Mouse (Mus musculus) CH12.LX (cell line): Measurements from ENCODE around the gene Tmem234. TPM values are rescaled to one million over a fixed set of nuclear protein-coding genes. Genes with fewer than 3 reads are reported as not detected.

ENCODE experiments used
- DNase-seq: peaks from one replicate; pipeline ENCODE4 v3.0.0-alpha.2; 2013; ENCODE audit errors: extremely low read depth
- H3K27ac ChIP-seq: 2 replicates; pipeline ENCODE4 v1.5.1; 2012; ENCODE audit warnings: low read depth, mild to moderate bottlenecking, control low read depth, moderate library complexity; ENCODE audit not compliant: insufficient read depth
- H3K27me3 ChIP-seq: replicated peaks from 2 replicates; pipeline ENCODE3; 2012; ENCODE audit warnings: inconsistent platforms
- H3K36me3 ChIP-seq, 2 experiments: replicated peaks in 1 of 2; 2 replicates each; pipeline versions ENCODE3 to v1.6.1; 2012; ENCODE audit warnings: inconsistent platforms in 1 of 2, low read length in 1 of 2, mild to moderate bottlenecking in 1 of 2, mixed read lengths in 1 of 2, moderate library complexity in 1 of 2; ENCODE audit not compliant: control insufficient read depth in 1 of 2, insufficient read depth in 1 of 2
- H3K4me1 ChIP-seq, 2 experiments: 2 replicates each; pipeline ENCODE4 v1.6.1; 2012; ENCODE audit warnings: inconsistent platforms in 1 of 2, moderate library complexity in 1 of 2; ENCODE audit not compliant: insufficient read depth in 2 of 2, control insufficient read depth in 1 of 2
- H3K4me2 ChIP-seq: 2 replicates; pipeline ENCODE4 v1.6.1; 2012; ENCODE audit warnings: low read depth, mild to moderate bottlenecking, control low read depth; ENCODE audit not compliant: poor library complexity, insufficient read depth, severe bottlenecking
- H3K4me3 ChIP-seq, 3 experiments: fragments of 150-350 bp in 1 of 3; sonication (generic) in 1 of 3; replicated peaks in 1 of 3; 2 replicates each; pipeline versions ENCODE3 to v1.5.1; 2011 to 2012; ENCODE audit warnings: low read depth in 2 of 3, low read length in 2 of 3, mild to moderate bottlenecking in 2 of 3, moderate library complexity in 2 of 3, control low read depth in 1 of 3, improper control_type of control experiment in 1 of 3, inconsistent platforms in 1 of 3, mixed read lengths in 1 of 3; ENCODE audit not compliant: poor library complexity in 1 of 3
- H3K79me2 ChIP-seq: replicated peaks from 2 replicates; pipeline ENCODE4 v1.6.1; 2012; ENCODE audit warnings: mild to moderate bottlenecking, moderate library complexity; ENCODE audit not compliant: control insufficient read depth, poor library complexity, insufficient read depth, severe bottlenecking; ENCODE audit errors: extremely low read depth
- H3K9ac ChIP-seq: 2 replicates; pipeline ENCODE4 v1.6.1; 2012; ENCODE audit warnings: low read depth, mild to moderate bottlenecking, control low read depth, moderate library complexity; ENCODE audit not compliant: insufficient read depth
- H3K9me3 ChIP-seq: replicated peaks from 2 replicates; pipeline ENCODE3; 2012; ENCODE audit warnings: low read length, inconsistent platforms, mixed read lengths
- MAFK ChIP-seq: IDR thresholded peaks from 2 replicates; pipeline ENCODE4 v1.6.1; 2011; ENCODE audit warnings: low read length, improper control_type of control experiment; ENCODE audit not compliant: insufficient replicate concordance
- MEF2A ChIP-seq: IDR thresholded peaks from 2 replicates; pipeline ENCODE4 v1.6.1; 2014; ENCODE audit warnings: low read depth, mild to moderate bottlenecking, inconsistent platforms, low read length, improper control_type of control experiment, borderline replicate concordance
- POLR2A ChIP-seq: IDR thresholded peaks from 2 replicates; pipeline ENCODE4 v1.6.1; 2011; ENCODE audit warnings: low read depth, mild to moderate bottlenecking, improper control_type of control experiment, low read length
- RAD21 ChIP-seq: IDR thresholded peaks from 2 replicates; pipeline ENCODE4 v1.6.1; 2011; ENCODE audit warnings: low read depth, mild to moderate bottlenecking, low read length, improper control_type of control experiment, moderate library complexity
- TCF12 ChIP-seq: IDR thresholded peaks from 2 replicates; pipeline ENCODE4 v1.6.1; 2014; ENCODE audit warnings: low read depth, mild to moderate bottlenecking, inconsistent platforms, low read length, improper control_type of control experiment
- ZKSCAN1 ChIP-seq: IDR thresholded peaks from 2 replicates; pipeline ENCODE4 v1.6.1; 2012; ENCODE audit warnings: low read depth, inconsistent platforms, low read length, improper control_type of control experiment, borderline replicate concordance
- dilution Hi-C: fragments of 300-500 bp; cut with MboI; formaldehyde crosslinking; loops from 2 replicates; pipeline ENCODE4 v1.14.3; 2020; ENCODE audit warnings: low sequenced_read_pairs; ENCODE audit not compliant: extremely low pct_unique_long_range_greater_than_20kb, extremely low pct_ligation_motif_present
- in situ Hi-C: fragments of 300-500 bp; cut with MboI; formaldehyde crosslinking; loops from 3 replicates; pipeline ENCODE4 v1.14.3; 2019; ENCODE audit warnings: low sequenced_read_pairs, low pct_ligation_motif_present, low pct_unique_long_range_greater_than_20kb, mixed read lengths
- polyA plus RNA-seq: library from polyadenylated mRNA; unstranded; fragments of >175 nt; gene quantifications from 2 replicates; pipeline ENCODE4 v1.2.1, GENCODE M21; 2012; ENCODE audit warnings: low read depth; ENCODE audit not compliant: insufficient read length
- total RNA-seq, 2 experiments: library from RNA; depleted of rRNA; stranded (reverse); fragments of 300-350 nt in 1 of 2; fragments of >200 nt in 1 of 2; gene quantifications; 2 replicates each; pipeline ENCODE4 v1.2.3; 2012 to 2014

Gene Tmem234
- total and polyA plus RNA-seq, 3 experiments = 97.6 to 113 (median 111) TPM

DNA sequence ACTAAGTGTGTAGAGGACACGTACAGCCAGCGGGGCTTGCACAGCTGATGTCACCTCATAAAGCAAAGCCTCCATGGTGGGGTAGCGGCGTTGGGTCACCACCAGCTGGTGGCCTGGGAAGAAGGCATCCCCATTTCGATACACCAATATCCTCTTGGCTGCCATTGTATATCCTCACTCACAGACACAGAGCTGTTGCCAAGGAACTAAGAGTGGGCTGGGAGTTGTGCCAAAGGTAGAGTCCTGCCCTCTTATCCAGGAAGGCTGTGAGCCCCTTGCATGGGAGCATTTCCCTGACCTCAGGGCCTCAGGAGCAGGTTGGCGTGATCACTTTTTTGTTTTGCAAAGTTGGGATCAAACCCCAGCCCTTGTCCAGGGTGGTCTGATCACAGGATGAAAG lies 13.6 kb downstream of the Tmem234 start, which contains the start of gene Dcdc2b:
TSS of gene Dcdc2b (minus strand) at position 165 of the 400 bp plus-strand sequence.
- H3K36me3 ChIP-seq = peaks cover 32 to 75% of the 10 kb centered on the region in 2 experiments
- no peak within 1 kb of the TSS for H3K27ac ChIP-seq
- no peak within 1 kb of the TSS for H3K9ac ChIP-seq
- TF ChIP-seq MEF2A = no peak
- dilution Hi-C loops (no loop called here), in situ Hi-C loops (loop anchor here (25.0 kb wide), 1 partner anchor 252 kb away; no protein-coding TSS in a partner anchor)
- H3K4me1 ChIP-seq = peaks cover 3 to 49% of the 10 kb centered on the region in 2 experiments
- no peaks in the 10 kb centered on the region for H3K9me3 ChIP-seq
- no peaks in the 10 kb centered on the region for H3K79me2 ChIP-seq
- H3K4me3 ChIP-seq = no peak within 1 kb of the TSS
- DNase-seq = no peak
- no peak within 1 kb of the TSS for H3K4me2 ChIP-seq
- H3K27me3 ChIP-seq = no peaks in the 10 kb centered on the region

- in situ Hi-C loops = loop anchor here (25.0 kb wide), 1 partner anchor 254 kb away; no protein-coding TSS in a partner anchor
- Histone ChIP-seq H3K27me3 (no peaks in the 10 kb centered on the region), H3K4me1 (peaks cover 3 to 46% of the 10 kb centered on the region in 2 experiments), H3K9me3 (no peaks in the 10 kb centered on the region), H3K9ac (no peak overlapping the region), H3K4me3 (no peak overlapping the region), H3K27ac (no peak overlapping the region), H3K79me2 (no peaks in the 10 kb centered on the region), H3K4me2 (no peak overlapping the region), H3K36me3 (peaks cover 19 to 62% of the 10 kb centered on the region in 2 experiments)
- TF ChIP-seq ZKSCAN1 (no peak), RAD21 (no peak)
- DNase-seq = no peak
- dilution Hi-C loops = no loop called here
Observed at GRCm38 (mm10) chr4:129615801-129616290, 15.4 kb downstream of the Tmem234 start.

GRCm38 (mm10) chr4:129616631-129617030 lies 16.2 kb downstream of the Tmem234 start:
- in situ Hi-C loops = loop anchor here (25.0 kb wide), 1 partner anchor 254 kb away; no protein-coding TSS in a partner anchor
- Histone ChIP-seq H3K27ac (no peak overlapping the region), H3K27me3 (no peaks in the 10 kb centered on the region), H3K9ac (no peak overlapping the region)
- TF ChIP-seq MAFK = no peak
- TF ChIP-seq TCF12 = no peak
- TF ChIP-seq POLR2A = no peak
- TF ChIP-seq, all 38 proteins: peak for 0
- DNase-seq = no peak
- peaks cover 3 to 47% of the 10 kb centered on the region in 2 experiments for H3K4me1 ChIP-seq
- H3K36me3 ChIP-seq = peaks cover 19 to 54% of the 10 kb centered on the region in 2 experiments
- H3K4me3 ChIP-seq = no peak overlapping the region
- H3K9me3 ChIP-seq = no peaks in the 10 kb centered on the region
- dilution Hi-C loops = no loop called here
- no peak overlapping the region for H3K4me2 ChIP-seq
- H3K79me2 ChIP-seq = no peaks in the 10 kb centered on the region
